Mouse (Mus musculus) embryonic facial prominence, embryonic 14.5 days (tissue): ENCODE data around the gene Zdhhc18. TPM values are rescaled to one million over a fixed set of nuclear protein-coding genes. Genes with fewer than 3 reads are reported as not detected.

Experiments used
- ATAC-seq: fragments of 200-750 bp; cut with Nextera tagmentation; 2 replicates; pipeline ENCODE4 v1.8.0; 2017; ENCODE audit warnings: low read depth, moderate number of reproducible peaks, moderate TSS enrichment
- DNase-seq: peaks from one replicate; pipeline ENCODE4 v3.0.0-alpha.2; 2015; ENCODE audit warnings: low spot score
- H3K27ac ChIP-seq: fragments of 300-500 bp; sonication (generic); replicated peaks from 2 replicates; pipeline ENCODE4 v1.5.1; 2014; ENCODE audit warnings: low read depth, mild to moderate bottlenecking, low read length, moderate library complexity
- H3K27me3 ChIP-seq: fragments of 300-500 bp; sonication (generic); replicated peaks from 2 replicates; pipeline ENCODE4 v1.6.1; 2014; ENCODE audit warnings: low read length; ENCODE audit not compliant: control insufficient read depth, insufficient read depth
- H3K36me3 ChIP-seq: fragments of 300-500 bp; sonication (generic); 2 replicates; pipeline ENCODE4 v1.6.1; 2014; ENCODE audit warnings: low read length, mixed read lengths; ENCODE audit not compliant: control insufficient read depth, insufficient read depth
- H3K4me1 ChIP-seq: fragments of 300-500 bp; sonication (generic); 2 replicates; pipeline ENCODE4 v1.6.1; 2014; ENCODE audit warnings: antibody characterized with exemption, low read length; ENCODE audit not compliant: control insufficient read depth, insufficient read depth
- H3K4me2 ChIP-seq: fragments of 300-500 bp; sonication (generic); 2 replicates; pipeline ENCODE4 v1.6.1; 2014; ENCODE audit warnings: low read depth, mild to moderate bottlenecking, low read length, moderate library complexity, mixed read lengths
- H3K4me3 ChIP-seq: fragments of 300-500 bp; sonication (generic); 2 replicates; pipeline ENCODE4 v1.5.1; 2014; ENCODE audit warnings: low read depth, mild to moderate bottlenecking, low read length
- H3K9ac ChIP-seq: fragments of 300-500 bp; sonication (generic); 2 replicates; pipeline ENCODE4 v1.6.1; 2014; ENCODE audit warnings: low read depth, mild to moderate bottlenecking, low read length, moderate library complexity, mixed read lengths
- H3K9me3 ChIP-seq: fragments of 300-500 bp; sonication (generic); 2 replicates; pipeline ENCODE4 v1.6.1; 2016; ENCODE audit warnings: low read length; ENCODE audit not compliant: control insufficient read depth
- WGBS: fragments of 180-500 bp; shearing (Covaris S2); extraction: QIAGEN DNeasy Blood & Tissue Kit; methylation state at CpG from one replicate; pipeline ENCODE4 v1.1.7; 2014; 5-methylcytosine and 5-hydroxymethylcytosine counted together
- polyA plus RNA-seq: library from polyadenylated mRNA; unstranded; fragments of >200 nt; fragmentation: Nextera tagmentation; extraction: Ambion mirVana; gene quantifications from 2 replicates; pipeline ENCODE4 v1.2.1, GENCODE M21; 2014

Zdhhc18 gene
- polyA plus RNA-seq, 1 experiment from 2014 or later, result 2.1 TPM

GRCm38 (mm10) chr4:133630326-133630920 lies 19.5 kb downstream of the Zdhhc18 start:
- DNase-seq (no peak), ATAC-seq (no peak)
- Histone ChIP-seq H3K9me3 (no peaks in the 10 kb centered on the region), H3K4me2 (no peak overlapping the region), H3K4me1 (peaks cover 14% of the 10 kb centered on the region), H3K4me3 (no peak overlapping the region), H3K27ac (no peak overlapping the region), H3K27me3 (no peaks in the 10 kb centered on the region), H3K36me3 (peaks cover 15% of the 10 kb centered on the region), H3K9ac (0 out of 2 replicates have a peak overlapping the region, but pooled peaks have one; percentile 26)
- WGBS, result 89% methylated on average over 7 of the region's 8 CpGs

GRCm38 (mm10) chr4:133629191-133629590 lies 20.8 kb downstream of the Zdhhc18 start:
- ATAC-seq (no peak), DNase-seq (no peak)
- peaks cover 14% of the 10 kb centered on the region for H3K4me1 ChIP-seq
- no peak overlapping the region for H3K4me2 ChIP-seq
- no peak overlapping the region for H3K4me3 ChIP-seq
- H3K9me3 ChIP-seq, result no peaks in the 10 kb centered on the region
- H3K9ac ChIP-seq, result no peak overlapping the region
- 80% methylated on average over 7 of the region's 7 CpGs for WGBS
- peaks cover 26% of the 10 kb centered on the region for H3K36me3 ChIP-seq
- H3K27ac ChIP-seq, result no peak overlapping the region
- H3K27me3 ChIP-seq, result no peaks in the 10 kb centered on the region

GRCm38 (mm10) chr4:133628517-133628916 lies 21.4 kb downstream of the Zdhhc18 start:
- ATAC-seq (no peak), DNase-seq (no peak)
- Histone ChIP-seq H3K27me3 (no peaks in the 10 kb centered on the region), H3K36me3 (peaks cover 32% of the 10 kb centered on the region), H3K4me2 (no peak overlapping the region), H3K9ac (no peak overlapping the region), H3K4me1 (peaks cover 11% of the 10 kb centered on the region), H3K4me3 (no peak overlapping the region), H3K27ac (no peak overlapping the region), H3K9me3 (no peaks in the 10 kb centered on the region)
- WGBS, result 72% methylated on average over 2 of the region's 2 CpGs

- H3K4me2 ChIP-seq, result no peak overlapping the region
- 89% methylated on average over 14 of the region's 14 CpGs for WGBS
- H3K27me3 ChIP-seq, result no peaks in the 10 kb centered on the region
- peaks cover 32% of the 10 kb centered on the region for H3K36me3 ChIP-seq
- ATAC-seq (no peak), DNase-seq (no peak)
- H3K9ac ChIP-seq, result no peak overlapping the region
- no peak overlapping the region for H3K27ac ChIP-seq
- no peaks in the 10 kb centered on the region for H3K9me3 ChIP-seq
- H3K4me1 ChIP-seq, result peaks cover 6% of the 10 kb centered on the region
- H3K4me3 ChIP-seq, result no peak overlapping the region
Observed at GRCm38 (mm10) chr4:133627039-133627438, 22.9 kb downstream of the Zdhhc18 start.

GRCm38 (mm10) chr4:133626621-133627020 lies 23.3 kb downstream of the Zdhhc18 start:
- Histone ChIP-seq H3K9me3 (no peaks in the 10 kb centered on the region), H3K4me2 (no peak overlapping the region), H3K27me3 (no peaks in the 10 kb centered on the region), H3K27ac (0 out of 2 replicates have a peak overlapping the region, but pooled peaks have one; percentile 4), H3K4me1 (0 out of 2 replicates have a peak, but pooled peaks cover 2% of the 10 kb centered on the region), H3K36me3 (peaks cover 32% of the 10 kb centered on the region), H3K9ac (no peak overlapping the region), H3K4me3 (no peak overlapping the region)
- ATAC-seq (no peak), DNase-seq (no peak)
- 87% methylated on average over 9 of the region's 9 CpGs for WGBS

GRCm38 (mm10) chr4:133626221-133626620 lies 23.7 kb downstream of the Zdhhc18 start:
- no peak overlapping the region for H3K4me2 ChIP-seq
- H3K27me3 ChIP-seq, result no peaks in the 10 kb centered on the region
- DNase-seq (no peak), ATAC-seq (no peak)
- H3K4me3 ChIP-seq, result no peak overlapping the region
- no peaks in the 10 kb centered on the region for H3K9me3 ChIP-seq
- H3K36me3 ChIP-seq, result peaks cover 34% of the 10 kb centered on the region
- no peak overlapping the region for H3K9ac ChIP-seq
- H3K27ac ChIP-seq, result peak overlapping the region; percentile 4; the same call in 1 of the 2 replicates
- H3K4me1 ChIP-seq, result no peaks in the 10 kb centered on the region
- WGBS, result 54% methylated on average over 5 of the region's 5 CpGs

GRCm38 (mm10) chr4:133625621-133626071 lies 24.3 kb downstream of the Zdhhc18 start:
- DNase-seq, result peak; percentile 30
- WGBS, result 33% methylated on average over 11 of the region's 11 CpGs
- no peaks in the 10 kb centered on the region for H3K27me3 ChIP-seq
- peak overlapping the region; percentile 39; the same call in 1 of the 2 replicates for H3K27ac ChIP-seq
- peaks cover 37% of the 10 kb centered on the region for H3K36me3 ChIP-seq
- no peak for ATAC-seq
- no peak overlapping the region for H3K4me2 ChIP-seq
- H3K9me3 ChIP-seq, result no peaks in the 10 kb centered on the region
- H3K4me3 ChIP-seq, result no peak overlapping the region
- H3K9ac ChIP-seq, result no peak overlapping the region
- H3K4me1 ChIP-seq, result no peaks in the 10 kb centered on the region

- ATAC-seq, result no peak
- no peak overlapping the region for H3K9ac ChIP-seq
Observed at GRCm38 (mm10) chr4:133624830-133625229, 25.1 kb downstream of the Zdhhc18 start.

GRCm38 (mm10) chr4:133622161-133622695 lies 27.7 kb downstream of the Zdhhc18 start:
- Histone ChIP-seq H3K27me3 (no peaks in the 10 kb centered on the region), H3K9me3 (no peaks in the 10 kb centered on the region), H3K4me3 (no peak overlapping the region), H3K4me1 (no peaks in the 10 kb centered on the region), H3K27ac (no peak overlapping the region), H3K4me2 (no peak overlapping the region), H3K9ac (no peak overlapping the region), H3K36me3 (peaks cover 45% of the 10 kb centered on the region)
- DNase-seq (no peak), ATAC-seq (no peak)
- WGBS, result 79% methylated on average over 10 of the region's 11 CpGs

More at GRCm38 (mm10) chr4:133624830-133625229, 25.1 kb downstream of the Zdhhc18 start:
- Histone ChIP-seq H3K36me3 (peaks cover 39% of the 10 kb centered on the region), H3K4me3 (no peak overlapping the region), H3K9me3 (no peaks in the 10 kb centered on the region), H3K4me1 (no peaks in the 10 kb centered on the region), H3K27ac (0 out of 2 replicates have a peak overlapping the region, but pooled peaks have one; percentile 39), H3K27me3 (no peaks in the 10 kb centered on the region), H3K4me2 (no peak overlapping the region)
- WGBS, result 84% methylated on average over 7 of the region's 7 CpGs
- no peak for DNase-seq
